Mouse (Mus musculus): ENCODE measurements around the gene Trio. TPM values are rescaled to one million over a fixed set of nuclear protein-coding genes. Genes with fewer than 3 reads are reported as not detected.

Trio gene
- polyA plus RNA-seq, 1 experiment = 187 TPM

GRCm38 (mm10) chr15:27954356-27954755 is 71.3 kb downstream of the Trio start:
- DNase-seq = no peak
- peaks cover 42% of the 10 kb centered on the region for H3K4me1 ChIP-seq (ENCODE audit: control insufficient read depth, insufficient read depth, low read length)
- TF ChIP-seq POLR2A (IDR thresholded peaks at IDR 0.05; ENCODE audit: borderline replicate concordance, insufficient read depth, low read length) = no peak
- TF ChIP-seq CTCF (IDR thresholded peaks at IDR 0.05; ENCODE audit: borderline replicate concordance, insufficient read depth, low read depth, low read length) = no peak
- no peak overlapping the region for H3K27ac ChIP-seq (ENCODE audit: insufficient read depth, low read length)
- WGBS = 61% methylated on average over 5 of the region's 5 CpGs
- H3K4me3 ChIP-seq (replicated peaks; ENCODE audit: insufficient read depth, low read depth, low read length) = no peak overlapping the region
- no peaks in the 10 kb centered on the region for H3K27me3 ChIP-seq (ENCODE audit: control insufficient read depth, insufficient read depth, low read length)

GRCm38 (mm10) chr15:27953570-27953969 is 72.1 kb downstream of the Trio start:
- 65% methylated on average over 3 of the region's 3 CpGs for WGBS
- Histone ChIP-seq H3K4me1 (ENCODE audit: control insufficient read depth, insufficient read depth, low read length) (peaks cover 42% of the 10 kb centered on the region), H3K27ac (ENCODE audit: insufficient read depth, low read length) (no peak overlapping the region), H3K4me3 (replicated peaks; ENCODE audit: insufficient read depth, low read depth, low read length) (no peak overlapping the region), H3K27me3 (ENCODE audit: control insufficient read depth, insufficient read depth, low read length) (no peaks in the 10 kb centered on the region)
- TF ChIP-seq POLR2A (IDR thresholded peaks at IDR 0.05; ENCODE audit: borderline replicate concordance, insufficient read depth, low read length) (no peak), CTCF (IDR thresholded peaks at IDR 0.05; ENCODE audit: borderline replicate concordance, insufficient read depth, low read depth, low read length) (no peak)
- no peak for DNase-seq

- Histone ChIP-seq H3K27ac (ENCODE audit: insufficient read depth, low read length) (no peak overlapping the region), H3K4me1 (ENCODE audit: control insufficient read depth, insufficient read depth, low read length) (peaks cover 38% of the 10 kb centered on the region), H3K27me3 (ENCODE audit: control insufficient read depth, insufficient read depth, low read length) (no peaks in the 10 kb centered on the region), H3K4me3 (replicated peaks; ENCODE audit: insufficient read depth, low read depth, low read length) (no peak overlapping the region)
- DNase-seq = no peak
- TF ChIP-seq CTCF (IDR thresholded peaks at IDR 0.05; ENCODE audit: borderline replicate concordance, insufficient read depth, low read depth, low read length) = no peak
- no peak for TF ChIP-seq POLR2A (IDR thresholded peaks at IDR 0.05; ENCODE audit: borderline replicate concordance, insufficient read depth, low read length)
- WGBS = 73% methylated on average over 7 of the region's 7 CpGs
These were observed 74.5 kb downstream of the Trio start for GRCm38 (mm10) chr15:27951195-27951594.

GRCm38 (mm10) chr15:27949196-27949595 is 76.5 kb downstream of the Trio start:
- DNase-seq = no peak
- WGBS = 43% methylated on average over 9 of the region's 9 CpGs
- Histone ChIP-seq H3K27me3 (ENCODE audit: control insufficient read depth, insufficient read depth, low read length) (no peaks in the 10 kb centered on the region), H3K27ac (ENCODE audit: insufficient read depth, low read length) (no peak overlapping the region), H3K4me1 (ENCODE audit: control insufficient read depth, insufficient read depth, low read length) (peaks cover 35% of the 10 kb centered on the region), H3K4me3 (replicated peaks; ENCODE audit: insufficient read depth, low read depth, low read length) (no peak overlapping the region)
- TF ChIP-seq CTCF (IDR thresholded peaks at IDR 0.05; ENCODE audit: borderline replicate concordance, insufficient read depth, low read depth, low read length) (no peak), POLR2A (IDR thresholded peaks at IDR 0.05; ENCODE audit: borderline replicate concordance, insufficient read depth, low read length) (no peak)

- H3K27ac ChIP-seq (ENCODE audit: insufficient read depth, low read length) = no peak overlapping the region
- WGBS = 94% methylated on average over 3 of the region's 3 CpGs
- DNase-seq = no peak
- H3K27me3 ChIP-seq (ENCODE audit: control insufficient read depth, insufficient read depth, low read length) = no peaks in the 10 kb centered on the region
- TF ChIP-seq CTCF (IDR thresholded peaks at IDR 0.05; ENCODE audit: borderline replicate concordance, insufficient read depth, low read depth, low read length) = no peak
- no peak for TF ChIP-seq POLR2A (IDR thresholded peaks at IDR 0.05; ENCODE audit: borderline replicate concordance, insufficient read depth, low read length)
- H3K4me1 ChIP-seq (ENCODE audit: control insufficient read depth, insufficient read depth, low read length) = peaks cover 35% of the 10 kb centered on the region
- H3K4me3 ChIP-seq (replicated peaks; ENCODE audit: insufficient read depth, low read depth, low read length) = no peak overlapping the region
These were observed 77.8 kb downstream of the Trio start for GRCm38 (mm10) chr15:27947880-27948279.

GRCm38 (mm10) chr15:27945570-27945969 is 80.1 kb downstream of the Trio start:
- Histone ChIP-seq H3K27ac (ENCODE audit: insufficient read depth, low read length) (peak overlapping the region; percentile 51), H3K4me1 (ENCODE audit: control insufficient read depth, insufficient read depth, low read length) (peaks cover 56% of the 10 kb centered on the region)
- TF ChIP-seq POLR2A (IDR thresholded peaks at IDR 0.05; ENCODE audit: borderline replicate concordance, insufficient read depth, low read length) (no peak), CTCF (IDR thresholded peaks at IDR 0.05; ENCODE audit: borderline replicate concordance, insufficient read depth, low read depth, low read length) (no peak)

GRCm38 (mm10) chr15:27944898-27945297 is 80.8 kb downstream of the Trio start:
- H3K27ac ChIP-seq (ENCODE audit: insufficient read depth, low read length) = peak overlapping the region; percentile 98; the same call in 1 of the 2 replicates
- peaks cover 62% of the 10 kb centered on the region for H3K4me1 ChIP-seq (ENCODE audit: control insufficient read depth, insufficient read depth, low read length)
- no peak for DNase-seq
- no peak for TF ChIP-seq CTCF (IDR thresholded peaks at IDR 0.05; ENCODE audit: borderline replicate concordance, insufficient read depth, low read depth, low read length)
- TF ChIP-seq POLR2A (IDR thresholded peaks at IDR 0.05; ENCODE audit: borderline replicate concordance, insufficient read depth, low read length) = no peak
- no peaks in the 10 kb centered on the region for H3K27me3 ChIP-seq (ENCODE audit: control insufficient read depth, insufficient read depth, low read length)
- 56% methylated on average over 11 of the region's 11 CpGs for WGBS
- no peak overlapping the region for H3K4me3 ChIP-seq (replicated peaks; ENCODE audit: insufficient read depth, low read depth, low read length)

More at GRCm38 (mm10) chr15:27945570-27945969, 80.1 kb downstream of the Trio start:
- 45% methylated on average over 9 of the region's 9 CpGs for WGBS
- no peak for DNase-seq
- H3K27me3 ChIP-seq (ENCODE audit: control insufficient read depth, insufficient read depth, low read length) = no peaks in the 10 kb centered on the region
- no peak overlapping the region for H3K4me3 ChIP-seq (replicated peaks; ENCODE audit: insufficient read depth, low read depth, low read length)

- Histone ChIP-seq H3K27ac (ENCODE audit: insufficient read depth, low read length) (peak overlapping the region; percentile 98), H3K4me1 (ENCODE audit: control insufficient read depth, insufficient read depth, low read length) (peaks cover 69% of the 10 kb centered on the region), H3K4me3 (replicated peaks; ENCODE audit: insufficient read depth, low read depth, low read length) (peak overlapping the region; percentile 27), H3K27me3 (ENCODE audit: control insufficient read depth, insufficient read depth, low read length) (no peaks in the 10 kb centered on the region)
- peak; percentile 88 to 94 for DNase-seq
- peak; percentile 71; the same call in 1 of the 2 replicates for TF ChIP-seq POLR2A (IDR thresholded peaks at IDR 0.05; ENCODE audit: borderline replicate concordance, insufficient read depth, low read length)
- TF ChIP-seq CTCF (IDR thresholded peaks at IDR 0.05; ENCODE audit: borderline replicate concordance, insufficient read depth, low read depth, low read length) = no peak
- 7% methylated on average over 18 of the region's 18 CpGs for WGBS
These were observed 82.0 kb downstream of the Trio start for GRCm38 (mm10) chr15:27943486-27944195.
